Mouse (Mus musculus) left cerebral cortex, adult 8-10 months (tissue): ENCODE measurements around the gene Sik2. TPM values are rescaled to one million over a fixed set of nuclear protein-coding genes. Genes with fewer than 3 reads are reported as not detected.

Experiments used
- DNase-seq, 2 experiments: peaks; one replicate each; pipeline ENCODE4 v3.0.0; 2022; ENCODE audit warnings: low spot score in 2 of 2
- total RNA-seq, 4 experiments: library from RNA; stranded (reverse); gene quantifications; 2 replicates each; pipeline ENCODE4 v1.2.4; 2022

Sik2 gene
- total RNA-seq, 4 experiments from 2014 or later, result 41.2 to 49.3 (median 43.6) TPM

DNA sequence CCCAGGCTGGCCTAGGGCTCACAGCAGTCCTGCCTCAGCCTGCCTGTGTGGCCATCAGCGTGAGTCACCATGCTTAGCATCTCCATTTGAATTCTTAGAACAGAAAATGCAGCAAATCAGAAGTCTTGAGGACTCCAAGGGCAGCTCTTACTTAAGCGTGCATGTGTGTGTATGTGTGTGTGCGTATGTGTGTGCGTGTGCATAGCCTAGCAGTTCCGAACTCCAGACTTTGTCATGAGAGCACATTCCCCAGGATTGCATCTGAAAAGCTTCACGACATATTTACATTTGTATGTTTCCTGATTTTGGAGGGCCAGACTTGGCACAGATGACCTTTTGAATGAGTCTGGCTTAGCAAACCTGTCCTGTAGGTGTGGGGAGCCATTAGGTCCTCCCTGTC lies 161.7 kb downstream of the Sik2 start:
- DNase-seq, result no peak

GRCm38 (mm10) chr9:50845547-50845946 lies 163.3 kb downstream of the Sik2 start:
- no peak for DNase-seq

DNA sequence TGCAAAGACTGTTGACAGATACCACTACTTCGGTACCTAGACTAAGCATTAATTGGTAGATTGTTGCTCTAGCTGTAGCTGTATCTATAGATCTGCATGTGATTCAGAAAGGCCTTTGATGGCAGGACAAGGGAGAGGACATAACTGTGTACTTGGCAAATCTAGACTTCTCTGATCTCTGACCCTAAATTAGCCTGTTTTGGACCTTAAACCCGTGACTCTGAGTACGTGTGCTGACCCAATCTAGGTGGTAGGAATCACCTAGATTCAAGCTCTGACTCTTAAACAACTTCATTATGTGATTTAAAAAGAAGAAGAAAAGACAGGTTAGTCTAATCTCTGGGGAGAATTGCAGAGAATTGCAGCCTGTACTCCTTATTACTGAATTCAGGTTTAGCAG lies 163.8 kb downstream of the Sik2 start, which contains the start of gene Ppp2r1b:
Gene Ppp2r1b (plus strand): TSS at position 221 of the 400 bp plus-strand sequence.
- no peak for DNase-seq

Other genes starting within 250 kb of the Sik2 start
- 1 to 10 TPM; 5.3 to 6.6 (median 5.8) TPM for gene Fdxacb1, start 240.8 kb downstream of the Sik2 start, total RNA-seq
- gene Alg9, start 234.1 kb downstream of the Sik2 start, total RNA-seq, result 10 to 100 TPM; 26.1 to 31.9 (median 29.0) TPM
- 10 to 100 TPM; 32.3 to 39.7 (median 34.1) TPM for gene 1110032A03Rik, start 233.6 kb downstream of the Sik2 start, total RNA-seq
- gene Ppp2r1b, start 163.8 kb downstream of the Sik2 start, total RNA-seq, result 10 to 100 TPM; 13.5 to 19.2 (median 16.8) TPM
- gene Btg4, start 51.8 kb upstream of the Sik2 start, total RNA-seq, result not detected
- 1 to 10 TPM; 4.2 to 6.4 (median 5.3) TPM for gene Layn, start 68.0 kb upstream of the Sik2 start, total RNA-seq
- gene 4833427G06Rik, start 93.0 kb upstream of the Sik2 start, total RNA-seq, result under 1 TPM in 1 of 4 experiments, not detected in 3; 0.39 TPM
- gene Gm32742, start 156.4 kb upstream of the Sik2 start, total RNA-seq, result not detected
- gene Pou2af1, start 204.6 kb upstream of the Sik2 start, total RNA-seq, result under 1 TPM in 1 of 4 experiments, not detected in 3; 0.20 TPM